Mouse (Mus musculus): ENCODE results near the gene Olfr1301.

Gene Olfr1301

GRCm38 (mm10) chr2:111750706-111751105 is at the start of gene Olfr1301:
Gene Olfr1301, plus strand, starts transcription at chr2:111751006.
- DNase-seq, result no peak

GRCm38 (mm10) chr2:111726739-111727138 is 24.1 kb upstream of the Olfr1301 start:
- no peak for DNase-seq

- no peak for DNase-seq
Observed at GRCm38 (mm10) chr2:111777129-111777528, 26.3 kb downstream of the Olfr1301 start, which contains the start of gene Olfr1302. Gene Olfr1302, plus strand, starts transcription at chr2:111777429.

Measured in lung, postnatal 10 days (tissue).